Mouse (Mus musculus): Measurements from ENCODE around the gene Bub1b.

- TF ChIP-seq CTCF (conservative IDR thresholded peaks at IDR 0.05; ENCODE audit: insufficient read depth, insufficient read length, low read depth, low read length) (no peak), POLR2A (IDR thresholded peaks at IDR 0.05; ENCODE audit: low read depth, low read length) (no peak)
These were observed 61.5 kb downstream of the Bub1b start for GRCm38 (mm10) chr2:118659493-118659892.
